Mouse (Mus musculus) ES-E14 (cell line): ENCODE results near the gene Foxp1.

ENCODE experiments used
- CHD2 ChIP-seq: IDR thresholded peaks from 2 replicates; pipeline ENCODE4 v1.6.1; 2014; ENCODE audit warnings: mild to moderate bottlenecking, low read depth, low read length, inconsistent platforms
- HCFC1 ChIP-seq: IDR thresholded peaks from 2 replicates; pipeline ENCODE4 v1.6.1; 2012; ENCODE audit warnings: low read length, inconsistent platforms, borderline replicate concordance; ENCODE audit not compliant: insufficient read depth
- ZC3H11A ChIP-seq: IDR thresholded peaks from 2 replicates; pipeline ENCODE4 v1.6.1; 2012; ENCODE audit warnings: low read depth, mild to moderate bottlenecking, inconsistent platforms, low read length, borderline replicate concordance

GRCm38 (mm10) chr6:99572071-99572470, 49.5 kb upstream of the Foxp1 start:
- TF ChIP-seq ZC3H11A (no peak), HCFC1 (no peak), CHD2 (no peak)
